Mouse (Mus musculus) layer of hippocampus, postnatal 14 days (tissue): ENCODE measurements around the gene Slc22a5. TPM values are rescaled to one million over a fixed set of nuclear protein-coding genes. Genes with fewer than 3 reads are reported as not detected.

Experiments used
- DNase-seq, 2 experiments: peaks; one replicate each; pipeline ENCODE4 v3.0.0; 2021 to 2022; ENCODE audit warnings: low spot score in 2 of 2, mixed read lengths in 1 of 2
- total RNA-seq, 2 experiments: library from RNA; stranded (reverse); gene quantifications; 2 replicates each; pipeline ENCODE4 v1.2.3; 2021

Slc22a5 gene
- total RNA-seq, 2 experiments from 2014 or later: 12.4 to 13.5 TPM

- no peak for DNase-seq
Measured at GRCm38 (mm10) chr11:53842161-53842581, 49.3 kb downstream of the Slc22a5 start.

- DNase-seq: no peak
Measured at GRCm38 (mm10) chr11:53841514-53841913, 49.9 kb downstream of the Slc22a5 start.

- no peak for DNase-seq
Measured at GRCm38 (mm10) chr11:53839663-53840642, 51.5 kb downstream of the Slc22a5 start.

GRCm38 (mm10) chr11:53839147-53839546 is 52.3 kb downstream of the Slc22a5 start:
- DNase-seq: no peak

GRCm38 (mm10) chr11:53837731-53838130 is 53.7 kb downstream of the Slc22a5 start:
- no peak for DNase-seq

GRCm38 (mm10) chr11:53835379-53836010 is 56.0 kb downstream of the Slc22a5 start:
- no peak for DNase-seq

GRCm38 (mm10) chr11:53825409-53825808 is 66.1 kb downstream of the Slc22a5 start:
- DNase-seq: no peak

- no peak for DNase-seq
Measured at GRCm38 (mm10) chr11:53821945-53822338, 69.5 kb downstream of the Slc22a5 start.

GRCm38 (mm10) chr11:53821230-53821944 is 70.1 kb downstream of the Slc22a5 start:
- DNase-seq: no peak

GRCm38 (mm10) chr11:53820516-53821170 is 70.8 kb downstream of the Slc22a5 start:
- no peak for DNase-seq

GRCm38 (mm10) chr11:53819511-53819910 is 71.9 kb downstream of the Slc22a5 start:
- DNase-seq: no peak

GRCm38 (mm10) chr11:53818794-53819193 is 72.7 kb downstream of the Slc22a5 start:
- DNase-seq: no peak

- no peak for DNase-seq
Measured at GRCm38 (mm10) chr11:53816841-53817375, 74.6 kb downstream of the Slc22a5 start.

- DNase-seq: no peak
Measured at GRCm38 (mm10) chr11:53814810-53815209, 76.7 kb downstream of the Slc22a5 start.

Other genes with a start within 250 kb of the Slc22a5 start
- gene Rad50, start 184.3 kb downstream of the Slc22a5 start, total RNA-seq: 10 to 100 TPM in 1 of 2 experiments, 1 to 10 TPM in 1; 9.0 to 10.5 TPM
- not detected for gene Il5, start 170.9 kb downstream of the Slc22a5 start, total RNA-seq
- gene Irf1, start 121.6 kb downstream of the Slc22a5 start, total RNA-seq: 1 to 10 TPM; 4.9 to 7.7 TPM
- gene Gm17334, start 118.5 kb downstream of the Slc22a5 start, total RNA-seq: under 1 TPM in 1 of 2 experiments, not detected in 1; 0.62 TPM
- gene Gm12216, start 32.4 kb downstream of the Slc22a5 start, total RNA-seq: 1 to 10 TPM; 2.4 to 4.1 TPM
- 1 to 10 TPM; 2.9 to 4.2 TPM for gene Slc22a21, start 88.7 kb upstream of the Slc22a5 start, total RNA-seq
- gene Slc22a4, start 136.4 kb upstream of the Slc22a5 start, total RNA-seq: 1 to 10 TPM; 7.2 to 7.3 TPM
- 10 to 100 TPM; 17.7 to 17.9 TPM for gene Pdlim4, start 177.4 kb upstream of the Slc22a5 start, total RNA-seq
- 10 to 100 TPM; 21.1 to 22.4 TPM for gene P4ha2, start 208.4 kb upstream of the Slc22a5 start, total RNA-seq